Mouse (Mus musculus): ENCODE data around the gene Ppp2ca. TPM values are rescaled to one million over a fixed set of nuclear protein-coding genes. Genes with fewer than 3 reads are reported as not detected.

The Ppp2ca gene
- polyA plus RNA-seq (2012; rRNA removed) = 47.9 and 59.0 TPM in 2 replicates

GRCm38 (mm10) chr11:52098398-52098946 is at the start of gene Ppp2ca:
TSS of gene Ppp2ca (plus strand) at chr11:52098681.

GRCm38 (mm10) chr11:52145428-52145827 is 46.9 kb downstream of the Ppp2ca start, which contains the start of gene Olfr1373:
TSS of gene Olfr1373 (minus strand) at chr11:52145528.

Other genes with a start within 250 kb of the Ppp2ca start
- 9.2 and 10.4 TPM in 2 replicates for gene Jade2, start 241.0 kb upstream of the Ppp2ca start, polyA plus RNA-seq (2012; rRNA removed)
- gene Cdkn2aipnl, start 131.0 kb upstream of the Ppp2ca start, polyA plus RNA-seq (2012; rRNA removed) = 17.9 and 18.4 TPM in 2 replicates
- 31.1 and 34.5 TPM in 2 replicates for gene Ube2b, start 97.9 kb upstream of the Ppp2ca start, polyA plus RNA-seq (2012; rRNA removed)
- 0.81 and 0.85 TPM in 2 replicates for gene Cdkl3, start 94.5 kb upstream of the Ppp2ca start, polyA plus RNA-seq (2012; rRNA removed)
- not detected in 2 replicates for gene Olfr1373, start 46.8 kb downstream of the Ppp2ca start, polyA plus RNA-seq (2012; rRNA removed)
- not detected in 2 replicates for gene Olfr1371, start 115.3 kb downstream of the Ppp2ca start, polyA plus RNA-seq (2012; rRNA removed)
- gene Skp1a, start 133.3 kb downstream of the Ppp2ca start, polyA plus RNA-seq (2012; rRNA removed) = 8.0 and 9.7 TPM in 2 replicates
- gene Tcf7, start 184.3 kb downstream of the Ppp2ca start, polyA plus RNA-seq (2012; rRNA removed) = 7.2 and 8.3 TPM in 2 replicates